Mouse (Mus musculus) liver, embryonic 14.5 days (tissue): ENCODE results near the gene Islr.

Experiments used
- CTCF ChIP-seq: IDR thresholded peaks from 2 replicates; pipeline ENCODE4 v1.5.1; 2016; ENCODE audit warnings: antibody characterized with exemption, low read depth, control low read depth
- EP300 ChIP-seq: IDR thresholded peaks from 2 replicates; pipeline ENCODE4 v1.6.1; 2016; ENCODE audit warnings: antibody characterized with exemption, low read depth

DNA sequence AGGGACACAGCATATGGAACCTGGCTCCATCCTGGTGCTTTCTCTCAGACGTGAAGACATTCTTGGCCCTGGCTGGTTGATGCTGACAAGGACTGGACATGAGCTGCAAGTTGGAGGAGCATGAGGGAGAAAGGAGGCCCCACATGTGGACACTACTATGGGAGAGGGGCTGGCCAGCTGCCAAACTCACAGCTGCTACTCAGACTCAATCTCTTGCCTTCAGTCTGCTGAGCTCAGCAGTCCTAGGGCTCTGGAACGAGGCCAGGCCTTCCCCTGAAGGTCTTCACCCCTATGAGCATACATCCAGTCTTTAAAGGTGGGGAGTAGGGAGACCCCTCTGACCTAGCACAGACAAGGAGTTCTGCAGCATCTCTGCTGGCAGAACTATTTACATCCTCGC, 48.7 kb downstream of the Islr start:
- TF ChIP-seq CTCF (no peak), EP300 (no peak)
